Mouse (Mus musculus) bone marrow, adult 2 months (tissue): Measurements from ENCODE around the gene BC048562. TPM values are rescaled to one million over a fixed set of nuclear protein-coding genes. Genes with fewer than 3 reads are reported as not detected.

Source experiments
- H3K27ac ChIP-seq: fragments of 200-500 bp; 2 replicates; pipeline ENCODE4 v1.5.1; 2012; ENCODE audit warnings: low read depth, mild to moderate bottlenecking, control low read depth, inconsistent platforms, low read length; ENCODE audit not compliant: control insufficient read depth, poor library complexity, insufficient read depth
- H3K4me1 ChIP-seq: fragments of 200-500 bp; 2 replicates; pipeline ENCODE4 v1.6.1; 2011; ENCODE audit warnings: low read length; ENCODE audit not compliant: control insufficient read depth, insufficient read depth
- H3K4me3 ChIP-seq: fragments of 200-500 bp; replicated peaks from 2 replicates; pipeline ENCODE3; 2011; ENCODE audit warnings: mild to moderate bottlenecking, low read depth, low read length, control low read depth; ENCODE audit not compliant: control insufficient read depth
- CTCF ChIP-seq: fragments of 200-500 bp; IDR thresholded peaks from 2 replicates; pipeline ENCODE4 v1.5.1; 2011; ENCODE audit warnings: low read length, control low read depth; ENCODE audit not compliant: control insufficient read depth, insufficient read depth
- POLR2A ChIP-seq: fragments of 200-500 bp; IDR thresholded peaks from 2 replicates; pipeline ENCODE4 v1.6.1; 2011; ENCODE audit warnings: low read depth, mild to moderate bottlenecking, control low read depth, low read length, borderline replicate concordance; ENCODE audit not compliant: control insufficient read depth
- WGBS: fragments of 180-500 bp; shearing (Covaris S2); methylation state at CpG from one replicate; pipeline ENCODE4 v1.1.7; 2018; 5-methylcytosine and 5-hydroxymethylcytosine counted together
- polyA plus RNA-seq: library from polyadenylated mRNA; stranded (reverse); fragments of >200 nt; gene quantifications from 2 replicates; pipeline ENCODE4 v1.2.4, GENCODE M21; 2011; ENCODE audit warnings: low replicate concordance; ENCODE audit not compliant: missing spikeins, insufficient read depth, insufficient read length

The BC048562 gene
- polyA plus RNA-seq, 1 experiment: not detected

DNA sequence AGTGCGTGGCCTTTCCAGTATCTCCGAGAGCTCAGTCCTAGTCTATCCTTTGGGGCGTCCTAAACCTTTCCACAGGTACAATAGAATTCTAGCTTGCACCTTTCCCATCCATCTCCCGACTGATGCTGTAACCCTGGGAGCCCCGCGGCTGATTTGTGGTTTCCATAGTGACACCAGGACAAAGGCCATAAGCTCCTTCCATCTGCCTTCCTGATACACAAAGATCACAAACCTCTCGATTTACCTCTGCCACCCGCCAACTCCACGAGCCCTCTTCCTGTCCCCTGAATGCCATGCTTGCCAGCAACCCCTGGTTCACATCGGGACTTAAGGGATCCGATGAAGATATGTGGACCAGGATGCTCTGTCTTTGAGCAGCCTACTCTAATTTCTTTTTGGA, 43.0 kb downstream of the BC048562 start:
- Histone ChIP-seq H3K4me3 (no peak overlapping the region), H3K4me1 (no peaks in the 10 kb centered on the region), H3K27ac (no peak overlapping the region)
- WGBS: 38% methylated on average over 11 of the region's 11 CpGs
- no peak for TF ChIP-seq CTCF
- TF ChIP-seq POLR2A: no peak

DNA sequence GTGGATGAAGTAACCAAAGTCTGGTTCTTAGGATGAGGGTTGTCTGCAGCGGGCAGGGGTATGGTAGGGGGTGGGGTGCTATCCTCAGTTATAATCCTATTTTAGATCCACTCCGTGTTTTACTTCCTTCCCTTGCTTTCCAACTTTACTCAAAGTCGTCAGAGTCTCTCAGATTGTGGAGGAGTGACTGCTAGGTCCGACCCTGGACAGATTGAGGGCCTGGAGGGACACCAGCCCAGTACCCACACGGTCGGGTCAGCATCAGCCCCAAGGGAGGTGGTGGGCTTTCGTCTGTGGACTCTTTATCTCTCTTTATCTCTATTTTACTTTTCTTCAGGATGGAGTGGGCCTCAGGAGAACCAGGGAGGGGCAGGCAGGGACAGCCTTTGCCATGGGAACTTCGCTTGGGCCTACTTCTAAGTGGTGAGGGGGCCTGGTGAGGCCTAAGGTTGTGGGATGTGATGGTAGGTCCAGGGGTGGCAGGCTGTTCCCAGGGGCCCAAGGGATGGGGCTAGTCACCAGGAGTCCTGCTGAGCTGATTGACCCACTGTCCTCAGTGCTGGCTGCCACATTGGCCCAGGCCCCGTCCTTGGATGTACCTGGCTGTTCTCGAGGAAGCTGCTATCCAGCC, 43.6 kb downstream of the BC048562 start, which contains the start of gene Lamb2:
TSS of gene Lamb2 (plus strand) at position 16 of the 631 bp plus-strand sequence.
- TF ChIP-seq POLR2A (no peak), CTCF (no peak)
- Histone ChIP-seq H3K4me3 (no peak within 1 kb of the TSS), H3K27ac (no peak within 1 kb of the TSS), H3K4me1 (no peaks in the 10 kb centered on the region)
- 43% methylated on average over 10 of the region's 10 CpGs for WGBS

DNA sequence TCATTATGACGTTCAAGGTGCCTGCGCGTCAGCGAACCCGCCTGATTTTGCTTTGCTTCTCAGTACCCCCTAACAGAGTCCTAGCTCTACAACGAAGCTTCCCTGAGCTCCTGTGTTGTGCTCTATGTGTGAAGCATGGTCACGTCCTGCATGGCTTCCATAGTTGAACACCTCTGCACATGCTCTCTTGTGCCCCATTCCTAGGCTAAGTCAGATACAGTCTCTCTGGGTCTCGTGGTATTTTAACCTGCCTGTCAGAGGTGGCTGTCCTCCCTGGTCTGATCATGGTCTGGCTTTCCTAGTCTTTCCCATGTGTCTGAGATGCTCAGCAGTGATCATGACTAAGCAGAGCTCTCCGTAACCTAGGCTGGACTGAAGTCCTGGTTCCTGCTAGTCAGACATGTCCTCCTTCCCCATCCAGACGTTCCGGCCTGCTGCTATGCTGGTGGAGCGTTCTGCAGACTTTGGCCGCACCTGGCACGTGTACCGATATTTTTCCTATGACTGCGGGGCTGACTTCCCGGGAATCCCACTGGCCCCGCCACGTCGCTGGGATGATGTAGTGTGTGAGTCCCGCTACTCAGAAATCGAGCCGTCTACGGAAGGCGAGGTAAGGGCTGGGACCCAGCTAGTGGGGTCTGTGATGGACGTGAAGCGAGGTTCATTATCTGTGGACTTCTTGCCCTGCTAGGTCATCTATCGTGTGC, 44.7 kb downstream of the BC048562 start:
- Histone ChIP-seq H3K27ac (no peak overlapping the region), H3K4me1 (no peaks in the 10 kb centered on the region), H3K4me3 (no peak overlapping the region)
- WGBS: 90% methylated on average over 28 of the region's 28 CpGs
- no peak for TF ChIP-seq POLR2A
- TF ChIP-seq CTCF: no peak

DNA sequence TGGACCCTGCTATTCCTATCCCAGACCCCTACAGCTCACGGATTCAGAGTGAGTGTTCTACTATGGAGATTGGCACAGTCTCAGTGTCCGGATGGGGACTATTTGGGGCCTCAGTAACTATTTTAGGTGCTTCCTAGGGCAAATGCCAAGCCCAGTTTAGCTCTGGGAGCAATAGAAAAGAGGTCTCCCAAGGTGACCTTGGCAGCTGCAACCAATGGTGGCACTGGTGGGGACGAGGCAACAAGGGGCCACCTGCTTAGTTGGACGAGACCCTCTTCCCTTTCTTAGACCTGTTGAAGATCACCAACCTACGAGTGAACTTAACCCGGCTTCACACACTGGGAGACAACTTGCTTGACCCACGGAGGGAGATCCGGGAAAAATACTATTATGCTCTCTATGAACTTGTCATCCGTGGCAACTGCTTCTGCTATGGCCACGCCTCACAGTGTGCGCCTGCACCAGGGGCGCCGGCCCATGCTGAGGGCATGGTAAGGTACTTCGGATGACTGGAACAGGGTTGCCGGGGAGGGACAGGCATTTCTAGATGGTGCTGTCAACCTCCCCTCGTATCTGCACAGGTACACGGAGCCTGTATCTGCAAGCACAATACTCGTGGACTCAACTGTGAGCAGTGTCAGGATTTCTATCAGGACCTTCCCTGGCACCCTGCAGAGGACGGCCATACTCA, 45.4 kb downstream of the BC048562 start:
- H3K4me1 ChIP-seq: no peaks in the 10 kb centered on the region
- no peak overlapping the region for H3K27ac ChIP-seq
- TF ChIP-seq POLR2A: no peak
- no peak for TF ChIP-seq CTCF
- H3K4me3 ChIP-seq: no peak overlapping the region
- WGBS: 86% methylated on average over 19 of the region's 19 CpGs

DNA sequence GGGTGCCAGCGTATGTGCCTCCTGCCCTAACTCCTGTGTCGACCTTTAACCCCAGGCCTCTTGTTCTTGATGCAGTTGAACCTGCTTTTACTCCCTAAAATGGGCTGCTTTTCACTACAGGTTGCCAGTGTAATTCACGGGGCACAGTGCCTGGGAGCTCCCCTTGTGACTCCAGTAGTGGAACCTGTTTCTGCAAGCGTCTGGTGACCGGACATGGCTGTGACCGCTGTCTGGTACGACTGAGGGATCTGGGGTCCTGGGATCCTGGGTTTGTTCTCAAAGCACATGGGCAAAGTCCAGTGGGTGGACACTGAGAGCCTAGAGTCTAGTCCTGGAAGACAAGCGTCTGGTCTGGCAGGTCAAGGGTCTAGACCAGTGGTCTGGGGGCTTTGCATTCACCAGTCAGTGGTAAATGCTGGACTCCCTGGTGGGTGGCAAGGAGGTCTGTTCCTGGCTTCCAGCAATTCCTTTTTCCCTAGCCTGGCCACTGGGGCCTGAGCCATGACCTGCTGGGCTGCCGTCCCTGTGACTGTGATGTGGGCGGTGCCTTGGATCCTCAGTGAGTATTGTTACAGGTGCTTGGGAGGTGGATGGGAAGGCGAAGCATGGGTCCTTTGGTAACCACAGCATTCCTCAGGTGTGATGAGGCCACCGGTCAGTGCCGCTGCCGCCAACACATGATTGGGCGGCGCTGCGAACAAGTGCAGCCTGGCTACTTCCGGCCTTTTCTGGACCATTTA, 46.9 kb downstream of the BC048562 start:
- H3K4me3 ChIP-seq: no peak overlapping the region
- no peaks in the 10 kb centered on the region for H3K4me1 ChIP-seq
- WGBS: 92% methylated on average over 18 of the region's 18 CpGs
- TF ChIP-seq POLR2A: no peak
- no peak for TF ChIP-seq CTCF
- no peak overlapping the region for H3K27ac ChIP-seq

DNA sequence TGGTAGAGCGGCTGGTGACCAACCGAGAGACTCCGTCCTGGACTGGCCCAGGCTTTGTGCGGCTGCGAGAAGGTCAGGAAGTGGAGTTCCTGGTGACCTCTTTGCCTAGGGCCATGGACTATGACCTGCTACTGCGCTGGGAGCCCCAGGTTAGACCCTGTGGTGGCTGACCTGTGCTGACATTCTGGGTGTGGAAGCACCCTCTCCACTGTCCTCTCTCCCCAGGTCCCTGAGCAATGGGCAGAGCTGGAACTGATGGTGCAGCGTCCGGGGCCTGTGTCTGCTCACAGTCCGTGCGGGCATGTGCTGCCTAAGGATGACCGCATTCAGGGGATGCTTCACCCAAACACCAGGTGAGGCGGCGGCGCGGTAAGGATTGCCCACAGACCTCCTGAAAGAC, 47.7 kb downstream of the BC048562 start:
- WGBS: 88% methylated on average over 15 of the region's 15 CpGs
- TF ChIP-seq CTCF (no peak), POLR2A (no peak)

DNA sequence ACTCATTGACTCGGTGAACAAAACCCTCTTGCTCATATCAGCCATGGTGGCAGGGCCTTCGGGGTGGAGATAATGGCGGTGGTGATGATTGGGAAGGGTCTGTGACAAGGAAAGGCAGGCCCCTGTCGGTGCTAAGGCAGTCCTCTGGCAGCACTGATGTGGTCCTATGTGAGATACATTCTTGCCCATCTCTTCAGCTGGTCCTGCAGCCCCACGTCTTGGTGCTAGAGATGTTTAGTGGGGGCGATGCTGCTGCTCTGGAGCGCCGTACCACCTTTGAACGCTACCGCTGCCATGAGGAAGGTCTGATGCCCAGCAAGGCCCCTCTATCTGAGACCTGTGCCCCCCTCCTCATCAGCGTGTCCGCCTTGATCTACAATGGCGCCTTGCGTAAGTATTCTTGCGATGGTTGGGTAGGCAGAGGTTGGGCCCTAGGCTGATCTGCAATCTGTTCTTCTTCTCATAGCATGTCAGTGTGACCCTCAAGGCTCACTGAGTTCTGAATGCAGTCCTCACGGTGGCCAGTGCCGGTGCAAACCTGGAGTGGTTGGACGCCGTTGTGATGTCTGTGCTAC, 49.1 kb downstream of the BC048562 start:
- H3K27ac ChIP-seq: no peak overlapping the region
- 89% methylated on average over 19 of the region's 19 CpGs for WGBS
- H3K4me3 ChIP-seq: no peak overlapping the region
- no peak for TF ChIP-seq CTCF
- TF ChIP-seq POLR2A: no peak
- peaks cover 2% of the 10 kb centered on the region for H3K4me1 ChIP-seq

More for the DNA sequence above, 47.7 kb downstream of the BC048562 start:
- no peak overlapping the region for H3K4me3 ChIP-seq
- H3K4me1 ChIP-seq: no peaks in the 10 kb centered on the region
- H3K27ac ChIP-seq: no peak overlapping the region
